Mouse (Mus musculus) hindbrain, embryonic 12.5 days (tissue): ENCODE data around the gene Slc25a48. TPM values are rescaled to one million over a fixed set of nuclear protein-coding genes. Genes with fewer than 3 reads are reported as not detected.

ENCODE experiments used
- polyA plus RNA-seq: library from polyadenylated mRNA; unstranded; fragments of >200 nt; fragmentation: Nextera tagmentation; extraction: Ambion mirVana; gene quantifications from 2 replicates; pipeline ENCODE4 v1.2.1, GENCODE M21; 2016

Gene Slc25a48
- polyA plus RNA-seq, 1 experiment from 2014 or later: not detected

Other genes with a start within 250 kb of the Slc25a48 start
- 18.2 and 21.7 TPM in 2 replicates for gene Neurog1, start 186.2 kb upstream of the Slc25a48 start, polyA plus RNA-seq
- gene Cxcl14, start 141.8 kb upstream of the Slc25a48 start, polyA plus RNA-seq: 72.3 and 90.1 TPM in 2 replicates
- gene Gm3045, start 11.8 kb upstream of the Slc25a48 start, polyA plus RNA-seq: not detected in 2 replicates
- gene Il9, start 43.9 kb downstream of the Slc25a48 start, polyA plus RNA-seq: not detected in 2 replicates
- 1.8 and 3.6 TPM in 2 replicates for gene Fbxl21, start 84.1 kb downstream of the Slc25a48 start, polyA plus RNA-seq
- gene Lect2, start 110.1 kb downstream of the Slc25a48 start, polyA plus RNA-seq: not detected in 2 replicates
- 65.5 and 72.2 TPM in 2 replicates for gene Tgfbi, start 171.2 kb downstream of the Slc25a48 start, polyA plus RNA-seq